ENCODE assay signal across 35 mouse cellular contexts in genomic region chr14:78322916-78323315, GRCm38 (mm10). TPM values are rescaled to one million over a fixed set of nuclear protein-coding genes. Genes with fewer than 3 reads are reported as not detected.
DNase-seq lines count a peak whose midpoint lies in the region; ATAC-seq and TF ChIP-seq lines count a peak whose summit lies in the region.
"Had no signal": no experiment of that assay in that cellular context is flagged by ENCODE, and none has a peak within 500 bp of the region (broad histone marks: within the 10 kb centered on the region; RNA-seq: fewer than 3 reads in every experiment).

No protein-coding gene starts in this region.

- H3K27me3 ChIP-seq in lung, postnatal 0 days (replicated peaks; ENCODE audit: insufficient read depth, low read length) = no peaks in the 10 kb centered on the region
- H3K27me3 ChIP-seq: CH12.LX; embryonic facial prominence, embryonic 13.5 days; forebrain, embryonic 12.5 days; heart, embryonic 13.5 days had no signal

- no peak for TF ChIP-seq CTCF in lung, postnatal 0 days (IDR thresholded peaks at IDR 0.05)

- peak; percentile 77 for DNase-seq in heart, adult 11 months
- DNase-seq in heart, adult 18-20 months = no peak
- DNase-seq in thymus, postnatal 14 days = peak; percentile 12
- DNase-seq in thymus, postnatal 36 days = no peak
- DNase-seq in ES-CJ7 (ENCODE audit: low read depth, low spot score) (peak; percentile 45), ZHBTc4 (ENCODE audit: low read depth, low spot score) (peak; percentile 3)
- no peak for DNase-seq in lung, postnatal 0 days (ENCODE audit: low spot score)
- DNase-seq in cerebellum, adult 11-12 months = no peak
- DNase-seq: adrenal gland, postnatal 10 days; cerebellum, adult 11 months; cerebellum, adult 8-10 months; cerebellum, postnatal 10 days; cerebellum, postnatal 36 days; embryo, embryonic 11 days; gastrocnemius, adult 2 months; gastrocnemius, postnatal 14 days; heart, adult 2 months; heart, postnatal 14 days; heart, postnatal 4 days had no signal

- no peak overlapping the region for H3K27ac ChIP-seq in lung, postnatal 0 days (ENCODE audit: low read length)
- H3K27ac ChIP-seq: embryonic facial prominence, embryonic 10.5 days; embryonic facial prominence, embryonic 13.5 days; forebrain, embryonic 12.5 days; gastrocnemius, adult 2 months; heart, adult 2 months; heart, embryonic 10.5 days; heart, embryonic 13.5 days; hindbrain, embryonic 14.5 days; hindbrain, postnatal 0 days had no signal

- H3K9ac ChIP-seq in lung, postnatal 0 days (replicated peaks; ENCODE audit: low read depth) = no peak overlapping the region
- H3K9ac ChIP-seq: embryonic facial prominence, embryonic 13.5 days; forebrain, embryonic 12.5 days; heart, embryonic 13.5 days; hindbrain, embryonic 14.5 days had no signal

- no peak overlapping the region for H3K4me2 ChIP-seq in lung, postnatal 0 days (replicated peaks; ENCODE audit: low read depth, low read length)
- H3K4me2 ChIP-seq: embryonic facial prominence, embryonic 13.5 days; forebrain, embryonic 12.5 days; heart, embryonic 13.5 days; hindbrain, embryonic 14.5 days had no signal

- no peak overlapping the region for H3K4me3 ChIP-seq in lung, postnatal 0 days (ENCODE audit: low read depth, low read length)
- H3K4me3 ChIP-seq: embryonic facial prominence, embryonic 10.5 days; embryonic facial prominence, embryonic 13.5 days; erythroblast, embryonic 14.5 days; forebrain, embryonic 12.5 days; gastrocnemius, adult 2 months; heart, adult 2 months; heart, embryonic 10.5 days; heart, embryonic 13.5 days had no signal

- TF ChIP-seq EP300 in lung, postnatal 0 days (IDR thresholded peaks at IDR 0.05) = no peak

- no peaks in the 10 kb centered on the region for H3K9me3 ChIP-seq in lung, postnatal 0 days (ENCODE audit: low read length)
- H3K9me3 ChIP-seq: embryonic facial prominence, embryonic 10.5 days; embryonic facial prominence, embryonic 13.5 days; forebrain, embryonic 12.5 days; heart, embryonic 10.5 days; heart, embryonic 13.5 days had no signal

- ATAC-seq in lung, postnatal 0 days = no peak
- ATAC-seq: forebrain, embryonic 16.5 days; hindbrain, postnatal 0 days; inflammation-experienced regulatory T-cells, adult 6 months; intestine, embryonic 16.5 days had no signal

- no peaks in the 10 kb centered on the region for H3K36me3 ChIP-seq in lung, postnatal 0 days (ENCODE audit: insufficient read depth, low read length)
- H3K36me3 ChIP-seq: embryonic facial prominence, embryonic 10.5 days; embryonic facial prominence, embryonic 13.5 days; forebrain, embryonic 12.5 days; G1E; heart, embryonic 10.5 days; heart, embryonic 13.5 days had no signal

- H3K4me1 ChIP-seq in lung, postnatal 0 days (ENCODE audit: insufficient read depth, low read depth, low read length) = no peaks in the 10 kb centered on the region
- H3K4me1 ChIP-seq: embryonic facial prominence, embryonic 10.5 days; embryonic facial prominence, embryonic 13.5 days; forebrain, embryonic 12.5 days; heart, embryonic 10.5 days had no signal

- WGBS in lung, postnatal 0 days = 75% methylated on average over 9 of the region's 9 CpGs

RNA-seq across cellular contexts. Expression of gene Tnfsf11, which starts 15.1 kb away (rescaled TPM):
- under 1 TPM in 1 of 2 experiments, not detected in 1; 0.13 TPM for total RNA-seq in heart, adult 18-20 months (2021)
- 0.05 and 0.06 TPM in 2 replicates for polyA plus RNA-seq in lung, postnatal 0 days (2015; fragmentation: Nextera tagmentation; extraction: Ambion mirVana)
- total RNA-seq: adrenal gland, adult 18-20 months; adrenal gland, postnatal 4 days; G1E; gastrocnemius, adult 2 months; gastrocnemius, postnatal 14 days; gastrocnemius, postnatal 4 days; heart, postnatal 4 days; hindbrain, postnatal 0 days had no signal
- polyA plus RNA-seq: erythroblast, embryonic 14.5 days; G1E; heart, adult 2 months; hindbrain, postnatal 0 days had no signal

Comparison
In these comparisons a context has a peak if more than half of its experiments do, and no peak if none do; other contexts are left out.
1. DNase-seq: peak in heart, adult 11 months (single experiment), thymus, postnatal 14 days (single experiment), ES-CJ7 (single experiment) and ZHBTc4 (single experiment); none in heart, adult 18-20 months (0 of 2), thymus, postnatal 36 days (0 of 2), lung, postnatal 0 days (single experiment) and cerebellum, adult 11-12 months (single experiment).